Mouse (Mus musculus): ENCODE data around the gene Nppa. TPM values are rescaled to one million over a fixed set of nuclear protein-coding genes. Genes with fewer than 3 reads are reported as not detected.
"Not testable (repeated sequence)": the region's sequence is repeated elsewhere in the genome, so short reads cannot be mapped to it uniquely, and the experiment has no call there.

Nppa gene
- total RNA-seq, 2 experiments from 2014 or later = 0.53 to 1.3 TPM

- DNase-seq (ENCODE audit: low spot score in 2 of 2) = no peak
- intact Hi-C loops (cut with DNase I) = no loop called here
Observed at GRCm38 (mm10) chr4:148041611-148042191, 41.2 kb downstream of the Nppa start.

GRCm38 (mm10) chr4:148043327-148043726 is 42.8 kb downstream of the Nppa start:
- intact Hi-C loops (cut with DNase I); DNase-seq (ENCODE audit: low spot score in 2 of 2): not testable (repeated sequence)

GRCm38 (mm10) chr4:148044113-148044512 is 43.6 kb downstream of the Nppa start:
- DNase-seq (ENCODE audit: low spot score in 2 of 2) = no peak
- intact Hi-C loops (cut with DNase I) = no loop called here

GRCm38 (mm10) chr4:148046450-148047031 is 46.0 kb downstream of the Nppa start:
- no peak for DNase-seq (ENCODE audit: low spot score in 2 of 2)
- intact Hi-C loops (cut with DNase I) = no loop called here

- intact Hi-C loops (cut with DNase I); DNase-seq (ENCODE audit: low spot score in 2 of 2): not testable (repeated sequence)
Observed at GRCm38 (mm10) chr4:148050396-148050914, 49.9 kb downstream of the Nppa start.

GRCm38 (mm10) chr4:148051046-148051776 is 50.7 kb downstream of the Nppa start:
- intact Hi-C loops (cut with DNase I) = no loop called here
- DNase-seq (ENCODE audit: low spot score in 2 of 2) = no peak

Other genes starting within 250 kb of the Nppa start
- 1 to 10 TPM; 2.2 to 2.6 TPM for gene Zfp984, start 190.9 kb upstream of the Nppa start, total RNA-seq (2021)
- gene Zfp933, start 152.4 kb upstream of the Nppa start, total RNA-seq (2021) = 10 to 100 TPM; 17.1 to 20.4 TPM
- 10 to 100 TPM; 17.5 to 19.7 TPM for gene Miip, start 131.9 kb upstream of the Nppa start, total RNA-seq (2021)
- gene Fv1, start 131.7 kb upstream of the Nppa start, total RNA-seq (2021) = 1 to 10 TPM; 7.9 to 8.0 TPM
- gene Mfn2, start 96.0 kb upstream of the Nppa start, total RNA-seq (2021) = 100 to 1,000 TPM; 184 TPM
- 10 to 100 TPM; 20.3 to 21.8 TPM for gene Plod1, start 64.0 kb upstream of the Nppa start, total RNA-seq (2021)
- gene 2510039O18Rik, start 59.8 kb upstream of the Nppa start, total RNA-seq (2021) = 10 to 100 TPM; 26.8 to 30.6 TPM
- gene Nppb, start 14.9 kb upstream of the Nppa start, total RNA-seq (2021) = not detected
- gene Clcn6, start 38.1 kb downstream of the Nppa start, total RNA-seq (2021) = 10 to 100 TPM; 60.1 to 61.1 TPM
- gene Mthfr, start 38.4 kb downstream of the Nppa start, total RNA-seq (2021) = 10 to 100 TPM; 24.9 to 28.3 TPM
- gene Agtrap, start 87.3 kb downstream of the Nppa start, total RNA-seq (2021) = 1 to 10 TPM; 5.8 to 8.1 TPM
- 10 to 100 TPM; 10.1 to 16.2 TPM for gene Mad2l2, start 129.7 kb downstream of the Nppa start, total RNA-seq (2021)
- gene Draxin, start 130.0 kb downstream of the Nppa start, total RNA-seq (2021) = 1 to 10 TPM in 1 of 2 experiments, under 1 TPM in 1; 0.46 to 1.2 TPM
- gene Fbxo6, start 151.4 kb downstream of the Nppa start, total RNA-seq (2021) = 10 to 100 TPM; 25.7 to 29.4 TPM
- gene Fbxo44, start 159.8 kb downstream of the Nppa start, total RNA-seq (2021) = 100 to 1,000 TPM; 101 to 105 TPM
- gene Fbxo2, start 159.9 kb downstream of the Nppa start, total RNA-seq (2021) = 10 to 100 TPM; 45.6 to 55.4 TPM

Data from left cerebral cortex, postnatal 14 days (tissue).